8 mouse cellular contexts compared by ENCODE assay signal in the genomic region with DNA sequence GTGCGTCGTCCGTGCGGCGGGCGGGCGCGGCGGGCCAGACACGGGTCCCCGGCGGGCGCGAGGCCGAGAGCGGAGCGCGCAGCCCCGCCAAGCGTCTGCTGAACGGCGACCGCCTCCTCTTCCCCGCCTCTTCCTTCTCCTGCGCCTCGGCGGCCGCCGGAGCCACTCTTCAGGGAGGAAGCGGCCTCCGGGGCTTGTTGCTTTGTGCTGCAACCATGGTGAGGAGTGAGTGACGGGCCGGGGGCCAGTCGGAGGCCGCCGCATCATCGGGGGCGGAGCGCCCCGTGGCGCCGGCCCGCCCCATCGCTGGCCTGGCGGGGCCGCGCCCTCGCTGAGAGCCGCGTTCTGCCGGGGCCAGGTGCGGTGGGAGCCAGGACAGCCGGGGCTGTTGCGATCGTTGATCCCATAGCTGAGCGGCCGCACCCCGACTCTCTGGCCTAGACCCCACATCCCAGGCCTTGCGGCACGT. TPM values are rescaled to one million over a fixed set of nuclear protein-coding genes. Genes with fewer than 3 reads are reported as not detected.
DNase-seq lines count a peak whose midpoint lies in the region; ATAC-seq lines count a peak whose summit lies in the region.

No protein-coding gene starts in this region.

- H3K4me3 ChIP-seq in megakaryocyte, embryonic 14.5 days (replicated peaks) = peak overlapping the region; percentile 97

- no peaks in the 10 kb centered on the region for H3K36me3 ChIP-seq in megakaryocyte, embryonic 14.5 days (replicated peaks; ENCODE audit: low read length)

- intact Hi-C loops in gastrocnemius, postnatal 14 days (cut with DNase I; ENCODE audit: low total_unique reads) = no loop called here

- peak; percentile 95 for DNase-seq in adrenal gland, adult 18-20 months (ENCODE audit: low spot score in 2 of 2)
- peak; percentile 96 for DNase-seq in embryo, embryonic 10.5 days (ENCODE audit: low spot score)
- peak; percentile 95 for DNase-seq in gastrocnemius, postnatal 14 days
- DNase-seq in left cerebral cortex, adult 9 months (ENCODE audit: low spot score in 2 of 2) = peak; percentile 89 to 95
- DNase-seq in right cerebral cortex, adult 2 months (ENCODE audit: low spot score in 2 of 2) = peak; percentile 93 to 94
- peak; percentile 95 for DNase-seq in urinary bladder, postnatal 14 days (ENCODE audit: low spot score)

- H3K4me1 ChIP-seq in megakaryocyte, embryonic 14.5 days = peaks cover 68% of the 10 kb centered on the region

- H3K9me3 ChIP-seq in megakaryocyte, embryonic 14.5 days = no peaks in the 10 kb centered on the region

- H3K27me3 ChIP-seq in megakaryocyte, embryonic 14.5 days (replicated peaks) = no peaks in the 10 kb centered on the region

- ATAC-seq in inflammation-experienced regulatory T-cells, adult 6 months = peak; percentile 96

RNA-seq across cellular contexts. Expression of gene Rapgef2, which starts 0.8 kb away (rescaled TPM):
- 10 to 100 TPM; 21.9 to 22.5 TPM for total RNA-seq in adrenal gland, adult 18-20 months (2021)
- total RNA-seq in gastrocnemius, postnatal 14 days (2021) = 10 to 100 TPM; 20.5 to 21.0 TPM
- polyA plus RNA-seq in inflammation-experienced regulatory T-cells, adult 6 months (2017; shearing (Covaris generic)) = 1 to 10 TPM; 5.0 to 7.9 (median 6.5) TPM
- polyA plus RNA-seq in megakaryocyte, embryonic 14.5 days (2012; ENCODE audit: insufficient read depth, low replicate concordance) = 0.81 and 1.5 TPM in 2 replicates

RNA-seq across cellular contexts. Expression of gene Gm17359, which starts 49.3 kb away (rescaled TPM):
- not detected for total RNA-seq in adrenal gland, adult 18-20 months (2021)
- total RNA-seq in gastrocnemius, postnatal 14 days (2021) = not detected
- polyA plus RNA-seq in inflammation-experienced regulatory T-cells, adult 6 months (2017; shearing (Covaris generic)) = not detected
- polyA plus RNA-seq in megakaryocyte, embryonic 14.5 days (2012; ENCODE audit: insufficient read depth, low replicate concordance) = not detected in 2 replicates

Comparison
In these comparisons a context has a peak if more than half of its experiments do, and no peak if none do; other contexts are left out.
1. Peak in every context shown above with its lines: DNase-seq, ATAC-seq and H3K4me3 ChIP-seq.